Mouse (Mus musculus): ENCODE data around the gene Olfr1151. TPM values are rescaled to one million over a fixed set of nuclear protein-coding genes. Genes with fewer than 3 reads are reported as not detected.

The Olfr1151 gene
- not detected in 2 replicates for polyA plus RNA-seq (2015; fragmentation: Nextera tagmentation; extraction: Ambion mirVana)

GRCm38 (mm10) chr2:87855562-87855961 lies at the start of gene Olfr1151:
Gene Olfr1151, plus strand, starts transcription at chr2:87855862.
- Histone ChIP-seq H3K36me3 (no peaks in the 10 kb centered on the region), H3K4me3 (no peak within 1 kb of the TSS), H3K27me3 (no peaks in the 10 kb centered on the region), H3K9ac (no peak within 1 kb of the TSS), H3K4me2 (no peak within 1 kb of the TSS), H3K27ac (no peak within 1 kb of the TSS), H3K9me3 (no peaks in the 10 kb centered on the region), H3K4me1 (no peaks in the 10 kb centered on the region)
- ATAC-seq (ENCODE audit: insufficient number of reproducible peaks, low FRiP score, low TSS enrichment, low read depth) = no peak
- WGBS = 90% methylated on average over 1 of the region's 1 CpGs

GRCm38 (mm10) chr2:87809522-87809921 lies 46.1 kb upstream of the Olfr1151 start, which contains the start of gene Olfr1145:
Gene Olfr1145, plus strand, starts transcription at chr2:87809822.
- no peaks in the 10 kb centered on the region for H3K27me3 ChIP-seq
- WGBS = 85% methylated on average over 1 of the region's 1 CpGs
- no peaks in the 10 kb centered on the region for H3K9me3 ChIP-seq
- H3K9ac ChIP-seq = no peak within 1 kb of the TSS
- no peak within 1 kb of the TSS for H3K27ac ChIP-seq
- H3K4me3 ChIP-seq = no peak within 1 kb of the TSS
- ATAC-seq (ENCODE audit: insufficient number of reproducible peaks, low FRiP score, low TSS enrichment, low read depth) = no peak
- no peaks in the 10 kb centered on the region for H3K36me3 ChIP-seq
- H3K4me1 ChIP-seq = no peaks in the 10 kb centered on the region
- no peak within 1 kb of the TSS for H3K4me2 ChIP-seq

- H3K27ac ChIP-seq = no peak within 1 kb of the TSS
- ATAC-seq (ENCODE audit: insufficient number of reproducible peaks, low FRiP score, low TSS enrichment, low read depth) = no peak
- no peaks in the 10 kb centered on the region for H3K36me3 ChIP-seq
- no peak within 1 kb of the TSS for H3K4me2 ChIP-seq
- no peak within 1 kb of the TSS for H3K9ac ChIP-seq
- no peaks in the 10 kb centered on the region for H3K27me3 ChIP-seq
- WGBS = 94% methylated on average over 1 of the region's 1 CpGs
- H3K4me3 ChIP-seq = no peak within 1 kb of the TSS
- H3K4me1 ChIP-seq = no peaks in the 10 kb centered on the region
- H3K9me3 ChIP-seq = no peaks in the 10 kb centered on the region
These were observed 25.4 kb upstream of the Olfr1151 start, which contains the start of gene Olfr1148 for GRCm38 (mm10) chr2:87830233-87830632. Gene Olfr1148, plus strand, starts transcription at chr2:87830533.

- no peak within 1 kb of the TSS for H3K4me3 ChIP-seq
- no peaks in the 10 kb centered on the region for H3K4me1 ChIP-seq
- WGBS = 87% methylated on average over 1 of the region's 1 CpGs
- H3K36me3 ChIP-seq = no peaks in the 10 kb centered on the region
- H3K9me3 ChIP-seq = no peaks in the 10 kb centered on the region
- ATAC-seq (ENCODE audit: insufficient number of reproducible peaks, low FRiP score, low TSS enrichment, low read depth) = no peak
- no peak within 1 kb of the TSS for H3K27ac ChIP-seq
- no peak within 1 kb of the TSS for H3K9ac ChIP-seq
- H3K27me3 ChIP-seq = no peaks in the 10 kb centered on the region
- no peak within 1 kb of the TSS for H3K4me2 ChIP-seq
These were observed 12.0 kb upstream of the Olfr1151 start, which contains the start of gene Olfr1150-ps1 for GRCm38 (mm10) chr2:87843693-87844092. Gene Olfr1150-ps1, plus strand, starts transcription at chr2:87843993.

GRCm38 (mm10) chr2:87866192-87866591 lies 10.5 kb downstream of the Olfr1151 start, which contains the start of gene Olfr1152:
Gene Olfr1152, plus strand, starts transcription at chr2:87866492.
- no peak for ATAC-seq (ENCODE audit: insufficient number of reproducible peaks, low FRiP score, low TSS enrichment, low read depth)
- Histone ChIP-seq H3K36me3 (no peaks in the 10 kb centered on the region), H3K9me3 (no peaks in the 10 kb centered on the region), H3K9ac (no peak within 1 kb of the TSS), H3K4me2 (no peak within 1 kb of the TSS), H3K4me1 (no peaks in the 10 kb centered on the region), H3K27ac (no peak within 1 kb of the TSS), H3K27me3 (no peaks in the 10 kb centered on the region), H3K4me3 (no peak within 1 kb of the TSS)

- H3K4me3 ChIP-seq = no peak within 1 kb of the TSS
- H3K36me3 ChIP-seq = no peaks in the 10 kb centered on the region
- no peak within 1 kb of the TSS for H3K9ac ChIP-seq
- no peaks in the 10 kb centered on the region for H3K4me1 ChIP-seq
- no peak for ATAC-seq (ENCODE audit: insufficient number of reproducible peaks, low FRiP score, low TSS enrichment, low read depth)
- no peaks in the 10 kb centered on the region for H3K27me3 ChIP-seq
- 63% methylated on average over 1 of the region's 1 CpGs for WGBS
- H3K9me3 ChIP-seq = no peaks in the 10 kb centered on the region
- no peak within 1 kb of the TSS for H3K27ac ChIP-seq
- no peak within 1 kb of the TSS for H3K4me2 ChIP-seq
These were observed 39.0 kb downstream of the Olfr1151 start, which contains the start of gene Olfr1153 for GRCm38 (mm10) chr2:87894662-87895061. Gene Olfr1153, plus strand, starts transcription at chr2:87894962.

- ATAC-seq (ENCODE audit: insufficient number of reproducible peaks, low FRiP score, low TSS enrichment, low read depth) = no peak
- 83% methylated on average over 1 of the region's 1 CpGs for WGBS
- Histone ChIP-seq H3K27me3 (no peaks in the 10 kb centered on the region), H3K4me3 (no peak within 1 kb of the TSS), H3K27ac (no peak within 1 kb of the TSS), H3K9ac (no peak within 1 kb of the TSS), H3K4me2 (no peak within 1 kb of the TSS), H3K9me3 (no peaks in the 10 kb centered on the region), H3K4me1 (no peaks in the 10 kb centered on the region), H3K36me3 (no peaks in the 10 kb centered on the region)
These were observed 49.4 kb downstream of the Olfr1151 start, which contains the start of gene Olfr1154 for GRCm38 (mm10) chr2:87905066-87905465. Gene Olfr1154, minus strand, starts transcription at chr2:87905166.

Other genes starting within 250 kb of the Olfr1151 start
- gene Olfr1130, start 249.7 kb upstream of the Olfr1151 start, polyA plus RNA-seq (2015; fragmentation: Nextera tagmentation; extraction: Ambion mirVana) = not detected in 2 replicates
- not detected in 2 replicates for gene Olfr1131, start 228.8 kb upstream of the Olfr1151 start, polyA plus RNA-seq (2015; fragmentation: Nextera tagmentation; extraction: Ambion mirVana)
- not detected in 2 replicates for gene Olfr1132, start 218.3 kb upstream of the Olfr1151 start, polyA plus RNA-seq (2015; fragmentation: Nextera tagmentation; extraction: Ambion mirVana)
- gene Olfr1133, start 208.5 kb upstream of the Olfr1151 start, polyA plus RNA-seq (2015; fragmentation: Nextera tagmentation; extraction: Ambion mirVana) = not detected in 2 replicates
- not detected in 2 replicates for gene Olfr1134, start 197.4 kb upstream of the Olfr1151 start, polyA plus RNA-seq (2015; fragmentation: Nextera tagmentation; extraction: Ambion mirVana)
- gene Olfr1135, start 182.2 kb upstream of the Olfr1151 start, polyA plus RNA-seq (2015; fragmentation: Nextera tagmentation; extraction: Ambion mirVana) = not detected in 2 replicates
- gene Olfr1136, start 161.9 kb upstream of the Olfr1151 start, polyA plus RNA-seq (2015; fragmentation: Nextera tagmentation; extraction: Ambion mirVana) = not detected in 2 replicates
- gene Olfr1137, start 142.7 kb upstream of the Olfr1151 start, polyA plus RNA-seq (2015; fragmentation: Nextera tagmentation; extraction: Ambion mirVana) = not detected in 2 replicates
- not detected in 2 replicates for gene Olfr1138, start 115.9 kb upstream of the Olfr1151 start, polyA plus RNA-seq (2015; fragmentation: Nextera tagmentation; extraction: Ambion mirVana)
- gene Olfr1140, start 112.1 kb upstream of the Olfr1151 start, polyA plus RNA-seq (2015; fragmentation: Nextera tagmentation; extraction: Ambion mirVana) = not detected in 2 replicates
- not detected in 2 replicates for gene Olfr1141, start 101.9 kb upstream of the Olfr1151 start, polyA plus RNA-seq (2015; fragmentation: Nextera tagmentation; extraction: Ambion mirVana)
- not detected in 2 replicates for gene Olfr152, start 76.4 kb upstream of the Olfr1151 start, polyA plus RNA-seq (2015; fragmentation: Nextera tagmentation; extraction: Ambion mirVana)
- not detected in 2 replicates for gene Olfr1143, start 55.3 kb upstream of the Olfr1151 start, polyA plus RNA-seq (2015; fragmentation: Nextera tagmentation; extraction: Ambion mirVana)
- gene Olfr1145, start 46.0 kb upstream of the Olfr1151 start, polyA plus RNA-seq (2015; fragmentation: Nextera tagmentation; extraction: Ambion mirVana) = not detected in 2 replicates
- gene Olfr1148, start 25.3 kb upstream of the Olfr1151 start, polyA plus RNA-seq (2015; fragmentation: Nextera tagmentation; extraction: Ambion mirVana) = not detected in 2 replicates
- gene Olfr1150-ps1, start 11.9 kb upstream of the Olfr1151 start, polyA plus RNA-seq (2015; fragmentation: Nextera tagmentation; extraction: Ambion mirVana) = not detected in 2 replicates
- gene Olfr1152, start 10.6 kb downstream of the Olfr1151 start, polyA plus RNA-seq (2015; fragmentation: Nextera tagmentation; extraction: Ambion mirVana) = not detected in 2 replicates
- gene Olfr1153, start 39.1 kb downstream of the Olfr1151 start, polyA plus RNA-seq (2015; fragmentation: Nextera tagmentation; extraction: Ambion mirVana) = not detected in 2 replicates
- not detected in 2 replicates for gene Olfr1154, start 49.3 kb downstream of the Olfr1151 start, polyA plus RNA-seq (2015; fragmentation: Nextera tagmentation; extraction: Ambion mirVana)
- gene Olfr1155, start 89.3 kb downstream of the Olfr1151 start, polyA plus RNA-seq (2015; fragmentation: Nextera tagmentation; extraction: Ambion mirVana) = not detected in 2 replicates
- not detected in 2 replicates for gene Olfr1156, start 97.2 kb downstream of the Olfr1151 start, polyA plus RNA-seq (2015; fragmentation: Nextera tagmentation; extraction: Ambion mirVana)
- gene Olfr1157, start 112.4 kb downstream of the Olfr1151 start, polyA plus RNA-seq (2015; fragmentation: Nextera tagmentation; extraction: Ambion mirVana) = not detected in 2 replicates
- not detected in 2 replicates for gene Olfr74, start 118.8 kb downstream of the Olfr1151 start, polyA plus RNA-seq (2015; fragmentation: Nextera tagmentation; extraction: Ambion mirVana)
- not detected in 2 replicates for gene Olfr1158, start 134.3 kb downstream of the Olfr1151 start, polyA plus RNA-seq (2015; fragmentation: Nextera tagmentation; extraction: Ambion mirVana)
- gene Olfr1160, start 152.4 kb downstream of the Olfr1151 start, polyA plus RNA-seq (2015; fragmentation: Nextera tagmentation; extraction: Ambion mirVana) = not detected in 2 replicates
- not detected in 2 replicates for gene Olfr1161, start 166.9 kb downstream of the Olfr1151 start, polyA plus RNA-seq (2015; fragmentation: Nextera tagmentation; extraction: Ambion mirVana)
- gene Olfr73, start 181.8 kb downstream of the Olfr1151 start, polyA plus RNA-seq (2015; fragmentation: Nextera tagmentation; extraction: Ambion mirVana) = 0.05 TPM in 1 of 2 replicates, not detected in the other
- gene Olfr1162, start 195.3 kb downstream of the Olfr1151 start, polyA plus RNA-seq (2015; fragmentation: Nextera tagmentation; extraction: Ambion mirVana) = not detected in 2 replicates
- not detected in 2 replicates for gene Olfr1163, start 216.0 kb downstream of the Olfr1151 start, polyA plus RNA-seq (2015; fragmentation: Nextera tagmentation; extraction: Ambion mirVana)
- not detected in 2 replicates for gene Olfr1164, start 238.1 kb downstream of the Olfr1151 start, polyA plus RNA-seq (2015; fragmentation: Nextera tagmentation; extraction: Ambion mirVana)